Mouse (Mus musculus) intestine, embryonic 16.5 days (tissue): Measurements from ENCODE around the gene Pan3. TPM values are rescaled to one million over a fixed set of nuclear protein-coding genes. Genes with fewer than 3 reads are reported as not detected.

Source experiments
- ATAC-seq: fragments of 200-750 bp; cut with Nextera tagmentation; 2 replicates; pipeline ENCODE4 v1.8.0; 2017; ENCODE audit warnings: moderate TSS enrichment, moderate library complexity
- H3K27ac ChIP-seq: fragments of 300-500 bp; sonication (generic); 2 replicates; pipeline ENCODE4 v1.5.1; 2014; ENCODE audit warnings: mild to moderate bottlenecking, low read length
- H3K27me3 ChIP-seq: fragments of 300-500 bp; sonication (generic); replicated peaks from 2 replicates; pipeline ENCODE4 v1.6.1; 2014; ENCODE audit warnings: low read length, control low read depth, mixed read lengths; ENCODE audit not compliant: control insufficient read depth, insufficient read depth
- H3K36me3 ChIP-seq: fragments of 300-500 bp; sonication (generic); 2 replicates; pipeline ENCODE4 v1.6.1; 2014; ENCODE audit warnings: low read length, control low read depth; ENCODE audit not compliant: control insufficient read depth, insufficient read depth
- H3K4me1 ChIP-seq: fragments of 300-500 bp; sonication (generic); 2 replicates; pipeline ENCODE4 v1.6.1; 2014; ENCODE audit warnings: low read length, control low read depth, mixed read lengths; ENCODE audit not compliant: control insufficient read depth, insufficient read depth
- H3K4me2 ChIP-seq: fragments of 300-500 bp; sonication (generic); 2 replicates; pipeline ENCODE4 v1.6.1; 2014; ENCODE audit warnings: low read depth, low read length, control low read depth
- H3K4me3 ChIP-seq: fragments of 300-500 bp; sonication (generic); 2 replicates; pipeline ENCODE4 v1.5.1; 2014; ENCODE audit warnings: mild to moderate bottlenecking, low read length
- H3K9ac ChIP-seq: fragments of 300-500 bp; sonication (generic); 2 replicates; pipeline ENCODE4 v1.6.1; 2014; ENCODE audit warnings: low read depth, low read length
- H3K9me3 ChIP-seq: fragments of 300-500 bp; sonication (generic); 2 replicates; pipeline ENCODE4 v1.6.1; 2016; ENCODE audit warnings: low read length, control low read depth; ENCODE audit not compliant: control insufficient read depth
- WGBS: fragments of 180-500 bp; shearing (Covaris S2); extraction: QIAGEN DNeasy Blood & Tissue Kit; methylation state at CpG from one replicate; pipeline ENCODE4 v1.1.7; 2014; 5-methylcytosine and 5-hydroxymethylcytosine counted together
- polyA plus RNA-seq: library from polyadenylated mRNA; unstranded; fragments of >200 nt; fragmentation: Nextera tagmentation; extraction: Ambion mirVana; gene quantifications from 2 replicates; pipeline ENCODE4 v1.2.1, GENCODE M21; 2015

Pan3 gene
- polyA plus RNA-seq = 40.4 and 45.5 TPM in 2 replicates

- Histone ChIP-seq H3K27me3 (no peaks in the 10 kb centered on the region), H3K9me3 (no peaks in the 10 kb centered on the region), H3K4me1 (peaks cover 22% of the 10 kb centered on the region), H3K4me3 (peak within 1 kb of the TSS; percentile 95), H3K9ac (peak within 1 kb of the TSS; percentile 98), H3K27ac (peak within 1 kb of the TSS; percentile 99), H3K4me2 (peak within 1 kb of the TSS; percentile 84), H3K36me3 (no peaks in the 10 kb centered on the region)
- ATAC-seq = peak; percentile 91
- WGBS = under 1% methylated on average over 51 of the region's 51 CpGs
Measured at GRCm38 (mm10) chr5:147429535-147430305, at the start of gene Pan3. Gene Pan3, plus strand, starts transcription at chr5:147430161.

GRCm38 (mm10) chr5:147381396-147381795 is 48.6 kb upstream of the Pan3 start:
- H3K9me3 ChIP-seq = no peaks in the 10 kb centered on the region
- ATAC-seq = no peak
- H3K27me3 ChIP-seq = no peaks in the 10 kb centered on the region
- WGBS = 87% methylated on average over 10 of the region's 10 CpGs
- no peaks in the 10 kb centered on the region for H3K4me1 ChIP-seq
- no peak overlapping the region for H3K4me3 ChIP-seq
- no peak overlapping the region for H3K9ac ChIP-seq
- no peak overlapping the region for H3K4me2 ChIP-seq
- no peaks in the 10 kb centered on the region for H3K36me3 ChIP-seq
- H3K27ac ChIP-seq = no peak overlapping the region

- Histone ChIP-seq H3K27ac (no peak overlapping the region), H3K4me2 (no peak overlapping the region), H3K4me1 (no peaks in the 10 kb centered on the region), H3K36me3 (no peaks in the 10 kb centered on the region), H3K27me3 (no peaks in the 10 kb centered on the region; the same call in 1 of the 2 replicates), H3K4me3 (no peak overlapping the region), H3K9ac (no peak overlapping the region), H3K9me3 (no peaks in the 10 kb centered on the region)
- ATAC-seq = no peak
- WGBS = 82% methylated on average over 13 of the region's 13 CpGs
Measured at GRCm38 (mm10) chr5:147386865-147387264, 43.1 kb upstream of the Pan3 start.

- no peaks in the 10 kb centered on the region; the same call in 1 of the 2 replicates for H3K27me3 ChIP-seq
- H3K9ac ChIP-seq = no peak overlapping the region
- H3K27ac ChIP-seq = no peak overlapping the region
- no peaks in the 10 kb centered on the region for H3K36me3 ChIP-seq
- H3K4me3 ChIP-seq = no peak overlapping the region
- 75% methylated on average over 9 of the region's 9 CpGs for WGBS
- ATAC-seq = no peak
- H3K4me2 ChIP-seq = no peak overlapping the region
- no peaks in the 10 kb centered on the region for H3K4me1 ChIP-seq
- H3K9me3 ChIP-seq = no peaks in the 10 kb centered on the region
Measured at GRCm38 (mm10) chr5:147388376-147389008, 41.5 kb upstream of the Pan3 start.

- Histone ChIP-seq H3K27ac (no peak overlapping the region), H3K9ac (no peak overlapping the region), H3K36me3 (no peaks in the 10 kb centered on the region), H3K4me2 (no peak overlapping the region), H3K9me3 (no peaks in the 10 kb centered on the region), H3K4me3 (no peak overlapping the region), H3K27me3 (no peaks in the 10 kb centered on the region; the same call in 1 of the 2 replicates), H3K4me1 (no peaks in the 10 kb centered on the region)
- ATAC-seq = no peak
- WGBS = 75% methylated on average over 5 of the region's 5 CpGs
Measured at GRCm38 (mm10) chr5:147389052-147389451, 40.9 kb upstream of the Pan3 start.

GRCm38 (mm10) chr5:147390772-147391171 is 39.2 kb upstream of the Pan3 start:
- Histone ChIP-seq H3K4me2 (no peak overlapping the region), H3K27ac (no peak overlapping the region), H3K36me3 (no peaks in the 10 kb centered on the region), H3K9me3 (no peaks in the 10 kb centered on the region), H3K4me3 (no peak overlapping the region), H3K9ac (no peak overlapping the region), H3K4me1 (no peaks in the 10 kb centered on the region), H3K27me3 (no peaks in the 10 kb centered on the region; the same call in 1 of the 2 replicates)
- ATAC-seq = no peak
- WGBS = 36% methylated on average over 2 of the region's 2 CpGs

GRCm38 (mm10) chr5:147392667-147393213 is 37.2 kb upstream of the Pan3 start:
- no peaks in the 10 kb centered on the region for H3K9me3 ChIP-seq
- H3K27ac ChIP-seq = no peak overlapping the region
- no peak overlapping the region for H3K9ac ChIP-seq
- H3K27me3 ChIP-seq = no peaks in the 10 kb centered on the region; the same call in 1 of the 2 replicates
- no peaks in the 10 kb centered on the region for H3K36me3 ChIP-seq
- no peaks in the 10 kb centered on the region for H3K4me1 ChIP-seq
- H3K4me2 ChIP-seq = no peak overlapping the region
- 66% methylated on average over 12 of the region's 12 CpGs for WGBS
- ATAC-seq = no peak
- no peak overlapping the region for H3K4me3 ChIP-seq

- Histone ChIP-seq H3K4me2 (no peak overlapping the region), H3K9me3 (no peaks in the 10 kb centered on the region), H3K4me3 (no peak overlapping the region), H3K9ac (no peak overlapping the region), H3K4me1 (no peaks in the 10 kb centered on the region), H3K27ac (no peak overlapping the region), H3K36me3 (no peaks in the 10 kb centered on the region), H3K27me3 (peaks cover 20% of the 10 kb centered on the region)
- 17% methylated on average over 1 of the region's 1 CpGs for WGBS
- ATAC-seq = no peak
Measured at GRCm38 (mm10) chr5:147395050-147395449, 34.9 kb upstream of the Pan3 start.

GRCm38 (mm10) chr5:147399843-147400504 is 30.0 kb upstream of the Pan3 start, which contains the start of gene Flt3:
Gene Flt3, minus strand, starts transcription at chr5:147400489.
- H3K4me2 ChIP-seq = peak within 1 kb of the TSS; percentile 49
- 0 out of 2 replicates have a peak within 1 kb of the TSS, but pooled peaks have one; percentile 29 for H3K9ac ChIP-seq
- WGBS = 2% methylated on average over 56 of the region's 56 CpGs
- H3K4me3 ChIP-seq = peak within 1 kb of the TSS; percentile 40
- peaks cover 43% of the 10 kb centered on the region for H3K27me3 ChIP-seq
- no peaks in the 10 kb centered on the region for H3K9me3 ChIP-seq
- no peaks in the 10 kb centered on the region for H3K4me1 ChIP-seq
- no peaks in the 10 kb centered on the region for H3K36me3 ChIP-seq
- H3K27ac ChIP-seq = no peak within 1 kb of the TSS
- ATAC-seq = peak; percentile 52
